Mouse (Mus musculus): ENCODE results near the gene Crebrf.

The Crebrf gene

DNA sequence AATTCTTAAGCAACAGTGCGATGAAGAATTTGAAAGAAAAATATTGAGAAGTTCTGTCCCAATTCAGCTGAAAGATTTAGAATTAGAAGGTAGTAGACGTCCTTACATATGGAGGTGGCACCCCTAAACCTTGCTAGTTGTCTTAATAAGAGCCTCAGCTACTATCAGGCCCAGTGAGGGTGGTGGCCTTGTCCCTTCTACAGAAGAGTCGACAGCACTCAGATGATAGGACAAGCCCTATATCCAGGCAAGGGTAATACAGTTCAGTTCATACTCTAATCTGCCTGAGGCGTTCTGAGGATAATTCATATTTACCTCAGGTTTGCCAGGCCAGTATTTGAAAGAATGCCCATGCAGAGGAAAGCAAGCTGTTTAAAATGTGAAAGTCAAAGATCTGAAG lies 62.6 kb downstream of the Crebrf start:
- DNase-seq (ENCODE audit: low read depth in 2 of 2, low spot score in 2 of 2) = no peak

DNA sequence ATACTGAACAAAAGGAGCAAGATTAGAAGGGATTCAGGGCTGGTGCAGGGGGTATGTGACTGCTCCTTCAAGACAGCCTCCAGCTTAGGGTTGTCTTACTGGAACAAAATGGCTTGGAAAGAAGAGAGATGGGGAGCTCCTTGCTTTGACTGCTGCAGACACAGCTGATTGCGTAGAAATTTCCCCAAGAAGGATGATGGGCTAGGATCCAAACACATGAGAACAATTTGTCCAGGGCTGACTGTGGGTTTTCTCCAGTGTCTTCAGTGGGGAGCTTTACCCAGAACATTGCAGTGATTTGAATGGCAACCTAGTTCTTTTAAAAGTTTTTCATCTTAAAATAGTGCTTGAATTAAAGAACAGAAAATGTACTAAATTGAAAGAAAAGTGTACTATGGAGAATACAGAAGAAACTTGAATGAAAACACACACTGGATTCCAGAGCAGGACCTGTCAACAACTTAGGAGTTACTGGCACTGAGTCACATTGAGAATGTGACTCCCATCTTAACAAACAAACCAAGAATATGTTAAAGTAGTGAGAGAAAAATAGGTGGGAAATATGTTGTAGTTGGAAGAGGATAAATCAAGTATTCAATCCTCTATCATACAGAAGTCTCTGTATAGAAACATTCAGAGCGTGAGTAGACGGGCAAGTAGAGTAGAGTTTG lies 63.1 kb downstream of the Crebrf start:
- no peak for DNase-seq (ENCODE audit: low read depth in 2 of 2, low spot score in 2 of 2)

DNA sequence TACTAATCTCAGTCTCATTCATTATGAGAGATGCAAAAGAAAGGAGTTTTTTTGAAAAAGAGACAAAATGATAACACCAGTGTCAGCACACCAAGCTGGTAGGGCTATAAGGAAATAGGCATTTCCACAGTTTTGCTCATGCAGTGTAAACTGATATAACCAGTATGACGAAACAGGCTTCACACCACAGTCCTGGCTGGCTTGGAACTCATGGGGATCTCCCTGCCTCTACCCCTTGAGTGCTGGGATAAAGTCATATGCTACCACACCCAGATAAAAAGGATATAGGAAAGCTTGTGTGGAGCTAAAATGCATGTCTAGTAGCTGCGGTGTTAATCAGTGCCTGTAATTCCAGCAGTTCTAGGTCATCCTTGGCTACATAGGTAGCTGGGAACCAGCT lies 64.0 kb downstream of the Crebrf start:
- no peak for DNase-seq (ENCODE audit: low read depth in 2 of 2, low spot score in 2 of 2)

DNA sequence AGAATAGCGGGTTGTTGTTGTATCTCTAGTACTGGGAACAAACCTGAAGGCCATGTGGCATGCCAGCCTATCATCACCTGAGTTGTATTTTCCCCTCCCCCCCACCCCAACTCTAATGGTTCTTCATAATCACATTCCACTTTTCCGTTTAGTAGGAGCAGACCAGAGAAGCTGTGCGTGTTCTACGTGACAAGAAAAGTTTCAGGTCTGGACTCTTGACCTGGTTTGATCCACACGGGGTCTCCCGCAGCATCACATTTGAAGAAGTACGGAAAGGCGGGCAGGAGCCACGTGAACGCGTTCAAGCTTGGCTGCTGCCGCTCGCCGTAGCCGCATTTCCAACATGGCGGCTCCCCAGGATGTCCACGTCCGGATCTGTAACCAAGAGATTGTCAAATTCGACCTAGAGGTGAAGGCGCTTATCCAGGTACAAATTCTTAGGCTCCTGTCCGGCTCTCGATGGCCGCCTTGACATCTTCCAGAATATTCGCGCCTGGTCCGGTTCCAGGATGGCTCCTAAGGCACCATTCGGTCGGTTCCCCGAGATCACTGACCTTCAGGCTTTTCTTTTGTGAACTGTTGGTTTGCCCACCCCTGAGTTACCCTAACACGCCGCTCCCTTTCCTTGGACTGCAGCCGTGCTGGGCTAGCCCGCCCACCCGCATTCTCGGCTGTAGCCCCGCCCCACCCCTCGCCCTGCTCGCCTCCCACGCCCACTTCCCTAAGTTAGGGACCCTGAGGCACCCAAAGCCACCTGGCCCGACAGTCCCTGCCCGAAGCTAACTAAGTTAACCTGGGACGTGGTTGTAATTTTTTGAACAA lies 65.5 kb downstream of the Crebrf start, which contains the start of gene Bnip1:
Gene Bnip1, plus strand, starts transcription at position 317 of the 822 bp plus-strand sequence.
- peak; percentile 55 to 70 for DNase-seq (ENCODE audit: low read depth in 2 of 2, low spot score in 2 of 2)

DNA sequence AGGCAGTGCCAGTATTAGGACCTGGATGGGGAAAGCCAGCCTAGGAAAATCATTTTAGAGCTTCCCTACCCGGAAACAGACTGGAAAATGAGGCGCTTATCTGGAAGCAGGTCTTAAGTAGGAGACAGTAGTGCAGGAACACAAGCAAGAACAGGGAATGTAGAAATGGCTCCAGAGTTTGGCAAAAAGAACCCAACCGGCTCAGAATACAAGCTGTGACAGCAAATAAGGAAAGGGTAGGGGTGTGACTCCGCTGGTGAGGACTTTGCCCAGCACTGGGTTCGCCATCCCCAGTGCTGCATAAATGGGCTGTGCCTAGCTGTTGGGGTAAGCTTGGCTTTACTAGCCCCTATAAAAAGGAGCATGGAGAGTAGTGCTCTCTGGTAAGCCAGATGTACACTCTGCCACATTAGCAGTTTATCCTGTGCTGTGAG lies 66.2 kb downstream of the Crebrf start:
- no peak for DNase-seq (ENCODE audit: low read depth in 2 of 2, low spot score in 2 of 2)

DNA sequence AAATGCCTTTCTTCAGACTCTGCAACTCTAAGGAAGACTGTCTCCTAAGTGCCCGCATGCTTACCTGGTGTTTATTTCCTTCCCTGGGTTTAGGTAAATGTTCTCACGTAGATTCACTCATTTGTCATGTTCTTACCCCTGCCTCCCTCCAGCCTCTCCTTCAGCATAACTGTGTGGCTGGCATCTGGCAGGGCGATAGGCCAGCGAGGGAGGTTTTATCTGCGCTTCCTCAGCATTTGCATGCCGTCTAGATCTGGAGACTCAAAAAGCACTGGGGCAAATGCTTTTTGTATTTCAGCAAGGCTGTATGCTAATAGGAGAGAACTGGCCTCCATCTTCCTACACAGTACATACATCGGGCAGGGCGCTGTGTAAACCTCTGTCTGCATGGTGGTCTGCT lies 69.1 kb downstream of the Crebrf start:
- no peak for DNase-seq (ENCODE audit: low read depth in 2 of 2, low spot score in 2 of 2)

DNA sequence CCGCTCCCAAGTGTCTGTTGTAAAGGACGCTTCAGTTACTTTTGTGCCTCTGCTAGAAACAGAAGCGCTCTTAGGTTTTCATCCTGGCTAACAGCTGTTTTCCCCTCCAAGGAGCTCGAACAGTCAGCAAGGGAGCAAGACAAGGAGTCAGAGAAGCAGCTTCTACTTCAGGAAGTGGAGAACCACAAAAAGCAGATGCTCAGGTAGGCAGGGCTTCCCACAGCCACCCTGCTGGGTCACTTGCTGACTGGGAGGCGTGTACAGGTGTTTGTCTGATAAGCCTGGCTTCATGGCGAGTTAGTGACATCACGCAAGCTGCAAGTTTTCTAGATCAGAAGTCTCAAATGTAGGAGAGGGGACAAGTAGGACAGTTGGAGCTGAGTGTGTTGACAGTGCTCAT lies 71.1 kb downstream of the Crebrf start:
- DNase-seq (ENCODE audit: low read depth in 2 of 2, low spot score in 2 of 2) = no peak

DNA sequence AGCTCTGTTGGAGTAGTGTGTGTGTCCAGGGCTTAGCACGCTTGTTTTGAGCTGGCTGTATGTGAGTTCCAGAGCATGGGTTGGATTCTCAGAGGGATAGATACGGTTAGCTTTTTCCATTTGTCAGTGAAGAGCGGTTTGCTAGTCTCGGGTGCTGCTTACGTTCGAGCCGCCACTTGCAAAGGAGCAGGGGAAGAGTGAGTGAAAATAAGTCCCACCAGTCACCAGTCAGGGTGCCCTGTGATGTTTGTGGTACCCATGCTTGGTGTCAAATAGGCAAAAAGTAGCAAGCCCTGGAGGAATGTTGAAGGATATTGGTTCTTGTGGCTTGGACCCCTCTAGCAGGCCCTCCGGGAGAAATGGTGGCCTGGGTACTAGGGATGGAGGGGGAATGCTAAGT lies 73.5 kb downstream of the Crebrf start:
- DNase-seq (ENCODE audit: low read depth in 2 of 2, low spot score in 2 of 2) = no peak

DNA sequence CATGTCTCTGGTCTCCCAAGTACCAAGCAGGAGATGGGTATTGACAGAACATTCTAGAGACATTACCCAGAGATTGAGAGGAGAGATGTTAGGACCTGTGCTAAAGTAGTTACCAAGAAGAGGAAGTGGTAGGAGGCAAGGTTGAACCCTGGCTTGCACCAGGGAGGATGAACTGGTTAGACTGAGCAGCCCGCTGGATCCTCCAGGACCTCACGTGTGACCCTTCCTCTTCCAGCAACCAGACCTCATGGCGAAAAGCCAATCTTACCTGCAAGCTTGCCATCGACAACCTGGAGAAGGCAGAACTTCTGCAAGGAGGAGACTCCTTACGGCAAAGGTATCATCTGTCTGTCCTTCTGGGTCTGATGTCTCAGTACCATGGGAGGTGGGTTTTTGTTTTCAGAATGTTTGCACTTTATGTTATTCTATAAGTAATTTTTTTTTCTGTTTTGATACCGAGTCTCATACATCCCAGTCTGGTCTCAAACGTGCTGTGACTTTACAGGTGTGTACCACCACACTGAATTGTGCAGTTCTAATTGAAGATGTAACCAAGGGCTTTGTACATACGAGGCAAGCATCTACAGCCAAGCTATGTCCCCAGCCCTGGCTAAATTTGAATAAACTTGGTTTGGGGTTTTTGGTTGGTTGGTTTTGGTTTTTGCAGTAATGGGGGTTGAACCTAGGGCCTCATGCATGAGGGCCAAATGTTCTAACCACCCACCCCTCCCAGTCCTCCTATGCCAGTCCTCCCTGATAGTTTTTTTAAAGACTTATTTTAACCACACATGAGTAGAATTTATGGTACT lies 74.2 kb downstream of the Crebrf start:
- DNase-seq (ENCODE audit: low read depth in 2 of 2, low spot score in 2 of 2) = no peak

DNA sequence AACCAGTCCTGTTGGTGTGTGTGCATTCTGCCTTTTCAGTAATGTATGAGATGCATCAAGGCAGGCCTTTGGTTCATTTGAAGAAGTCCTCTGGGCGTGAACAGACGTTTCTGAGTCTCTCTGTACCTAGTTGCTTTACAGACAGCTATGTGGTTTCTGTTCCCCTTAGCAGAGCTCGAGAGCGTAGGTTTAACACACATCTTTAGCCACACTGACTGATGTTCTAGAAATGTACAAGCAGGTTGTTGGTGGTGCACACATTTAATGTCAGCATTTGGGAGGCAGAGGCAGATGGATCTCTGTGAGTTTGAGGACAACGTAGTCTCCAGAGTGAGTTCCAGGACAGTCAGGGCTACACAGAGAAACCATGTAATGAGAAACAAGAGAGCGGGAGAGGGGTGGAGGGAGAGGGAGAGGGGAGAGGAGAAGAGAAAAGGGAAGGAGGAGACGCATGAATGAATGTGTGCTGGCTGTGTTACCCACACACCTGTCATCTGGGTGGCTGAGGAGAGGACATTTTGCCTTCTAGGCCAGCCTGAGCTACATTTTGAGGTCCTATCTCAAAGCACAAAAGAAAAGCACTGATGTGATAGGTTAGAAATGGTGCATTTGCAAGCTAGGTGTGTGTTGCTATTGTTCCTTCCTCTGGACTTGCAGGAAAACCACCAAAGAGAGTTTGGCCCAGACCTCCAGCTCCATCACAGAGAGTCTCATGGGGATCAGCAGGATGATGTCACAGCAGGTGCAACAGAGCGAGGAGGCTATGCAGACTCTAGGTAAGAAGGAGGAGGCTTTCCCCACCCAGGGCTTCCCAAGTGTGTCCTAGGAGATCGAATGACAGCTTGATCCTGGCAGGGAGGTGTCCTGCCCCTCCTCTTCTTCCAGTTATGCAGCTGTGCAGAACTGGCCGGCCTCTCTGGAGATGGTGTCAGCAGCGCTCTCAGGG lies 75.1 kb downstream of the Crebrf start:
- no peak for DNase-seq (ENCODE audit: low read depth in 2 of 2, low spot score in 2 of 2)

DNA sequence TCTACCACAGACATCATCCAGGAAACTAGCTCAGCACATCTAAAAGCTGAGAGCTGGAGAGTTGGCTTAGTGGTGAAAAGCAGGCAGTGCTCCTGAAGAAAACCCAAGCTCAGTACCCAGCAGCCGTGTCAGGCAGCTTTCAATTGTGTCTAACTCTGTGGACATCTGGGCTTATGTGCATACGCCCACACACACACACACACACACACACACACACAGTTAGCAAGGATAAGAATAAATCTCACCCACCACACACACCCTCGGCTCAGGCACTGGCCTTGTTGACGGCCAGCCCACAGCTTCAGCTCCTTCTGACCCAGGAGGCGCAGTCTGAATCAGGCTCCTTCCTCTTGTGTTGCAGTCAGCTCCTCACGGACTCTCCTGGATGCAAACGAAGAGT lies 76.1 kb downstream of the Crebrf start:
- DNase-seq (ENCODE audit: low read depth in 2 of 2, low spot score in 2 of 2) = no peak

DNA sequence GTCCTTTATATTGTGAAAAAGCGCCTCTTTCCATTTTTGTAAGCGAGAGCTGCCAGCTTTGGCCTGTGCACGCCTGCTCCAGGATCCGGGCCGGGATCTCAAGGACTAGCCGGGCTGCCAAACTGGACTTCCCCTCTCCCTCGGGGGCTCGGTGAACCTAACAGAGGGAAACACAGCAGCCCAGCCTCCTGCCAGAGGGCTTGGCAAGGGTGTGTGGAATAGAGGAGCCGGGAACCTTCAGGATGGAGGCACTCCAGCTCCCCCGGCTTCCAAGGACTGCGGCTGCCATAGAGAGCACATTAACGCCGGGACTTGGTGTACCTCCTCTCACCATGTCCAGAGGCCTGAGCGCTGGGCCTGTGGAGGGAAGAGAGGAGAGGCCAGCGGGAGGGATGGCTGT lies 76.6 kb downstream of the Crebrf start:
- no peak for DNase-seq (ENCODE audit: low read depth in 2 of 2, low spot score in 2 of 2)

DNA sequence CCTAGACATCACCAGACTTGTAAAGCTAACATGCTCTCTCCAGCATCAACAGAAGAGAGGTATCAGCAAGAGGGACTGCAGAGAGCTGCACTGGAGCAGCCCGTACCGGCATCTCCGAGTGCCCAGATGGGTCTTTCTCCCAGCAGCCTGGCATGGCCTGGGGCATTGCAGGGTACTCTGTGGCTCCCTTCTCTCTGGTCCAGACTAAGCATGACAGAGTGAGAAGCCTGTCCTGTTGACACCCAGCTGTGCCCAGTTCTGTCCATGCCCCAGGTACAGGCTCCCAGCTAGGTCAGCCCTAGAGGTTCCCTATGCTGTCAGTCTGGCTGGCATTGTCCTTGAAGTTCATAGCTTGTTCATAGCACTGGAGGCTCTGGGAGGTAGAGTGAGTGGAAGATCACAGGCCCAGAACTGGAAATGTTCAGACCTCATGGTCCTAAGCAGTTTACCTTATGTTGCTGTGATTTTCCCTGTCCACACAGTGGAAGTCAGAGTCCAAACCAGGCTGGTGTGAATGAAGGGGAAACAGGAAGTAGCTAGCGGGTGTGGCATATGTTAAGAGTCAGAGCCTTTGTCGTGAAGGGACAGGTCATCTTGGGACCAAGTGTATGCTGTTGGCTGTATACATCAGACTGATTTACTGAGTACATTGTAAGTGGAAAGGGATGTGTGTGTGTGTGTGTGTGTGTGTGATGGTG lies 77.8 kb downstream of the Crebrf start:
- no peak for DNase-seq (ENCODE audit: low read depth in 2 of 2, low spot score in 2 of 2)

DNA sequence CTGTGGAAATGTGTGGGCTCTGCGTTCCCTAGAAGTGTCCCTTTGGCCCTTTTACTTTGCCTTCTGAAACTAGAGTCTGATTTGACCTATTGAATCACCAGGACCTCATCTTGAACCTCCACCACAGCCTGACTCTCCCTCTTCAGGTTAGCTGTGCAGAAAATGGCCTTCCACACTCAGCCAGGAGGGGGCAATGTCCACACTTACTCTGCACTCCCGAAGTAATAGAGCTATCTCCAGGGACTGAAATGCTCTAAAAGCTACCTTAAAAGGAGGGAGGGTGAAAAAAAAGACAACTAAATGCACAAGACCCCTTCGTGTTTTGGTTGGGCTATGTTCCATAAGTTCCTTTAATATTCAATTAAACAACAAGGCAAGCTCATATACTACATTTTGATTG lies 79.3 kb downstream of the Crebrf start:
- peak in 1 of 2 experiments; percentile 43 for DNase-seq (ENCODE audit: low read depth in 2 of 2, low spot score in 2 of 2)

DNA sequence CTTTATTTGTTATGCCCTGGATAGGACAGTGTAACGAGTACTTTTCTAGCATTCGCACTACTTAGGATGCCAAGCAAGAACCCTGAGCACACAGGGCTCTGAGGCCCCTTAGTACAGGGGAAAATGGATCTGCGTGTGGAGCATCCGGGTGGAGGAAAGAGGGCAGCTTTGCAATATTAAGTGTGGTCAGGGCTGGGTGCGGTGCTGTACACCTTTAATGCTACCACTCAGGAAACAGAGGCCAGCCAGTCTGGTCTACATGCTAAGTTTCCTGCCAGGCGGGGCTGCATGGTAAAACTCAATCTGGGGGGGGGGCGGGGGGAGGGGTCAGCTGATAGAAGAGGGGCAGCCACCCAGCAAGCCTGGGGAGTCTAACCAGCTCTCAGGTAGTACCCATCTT lies 79.9 kb downstream of the Crebrf start:
- no peak for DNase-seq (ENCODE audit: low read depth in 2 of 2, low spot score in 2 of 2)

DNA sequence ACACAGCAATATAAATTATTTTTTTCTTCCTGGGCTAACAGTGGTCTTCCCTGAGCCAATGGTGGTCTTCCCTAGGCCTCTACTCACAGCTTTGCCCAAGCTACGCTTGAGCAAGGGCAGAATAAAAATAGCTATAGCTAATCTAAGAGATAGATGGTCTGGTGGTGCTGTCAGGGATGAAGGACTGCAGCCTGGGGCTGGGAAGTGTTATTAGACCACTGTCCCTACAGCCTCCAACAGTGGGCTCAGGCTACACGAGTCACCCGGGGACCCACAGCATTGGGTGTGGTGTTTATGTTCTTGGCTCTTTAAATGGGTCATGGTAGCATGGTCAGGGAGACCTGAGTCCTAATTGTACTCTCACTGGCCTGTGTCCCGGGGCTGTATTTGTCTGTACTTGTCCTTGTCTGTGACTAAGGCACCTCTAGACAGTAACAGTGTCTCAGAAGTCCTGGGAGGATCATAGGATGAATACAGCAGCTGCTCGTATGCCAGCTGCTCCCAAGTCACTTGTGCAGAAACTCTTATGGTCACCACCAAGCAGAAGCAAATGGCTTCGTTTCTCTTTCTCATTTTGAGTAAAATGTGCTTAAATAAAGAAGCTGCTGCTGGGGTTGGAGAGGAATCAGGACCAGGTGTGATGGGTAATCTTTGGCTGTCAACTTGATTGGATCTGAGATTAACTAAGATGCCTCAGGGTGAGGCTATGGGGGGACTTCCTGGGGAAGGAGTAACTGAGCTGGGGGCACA lies 82.1 kb downstream of the Crebrf start:
- DNase-seq (ENCODE audit: low read depth in 2 of 2, low spot score in 2 of 2) = no peak

DNA sequence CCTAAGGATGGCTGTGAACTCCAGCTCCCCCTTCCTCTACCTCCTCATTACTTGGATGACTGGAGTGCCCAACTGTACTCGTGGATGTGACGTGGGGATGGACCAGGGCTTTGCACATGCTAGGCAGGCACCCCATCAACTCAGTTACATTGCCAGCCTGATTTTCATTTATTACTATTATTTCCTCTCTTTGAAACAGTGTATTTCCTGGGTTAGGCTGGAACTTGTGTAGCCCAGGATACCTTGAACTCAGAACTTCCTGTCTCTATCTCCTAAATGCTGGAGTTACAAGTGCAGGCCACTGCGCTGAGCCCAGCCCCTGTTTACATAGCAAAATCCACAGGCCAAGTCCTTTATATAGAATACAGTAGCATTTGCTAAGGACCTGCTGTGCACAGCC lies 87.4 kb downstream of the Crebrf start:
- DNase-seq (ENCODE audit: low read depth in 2 of 2, low spot score in 2 of 2) = no peak

DNA sequence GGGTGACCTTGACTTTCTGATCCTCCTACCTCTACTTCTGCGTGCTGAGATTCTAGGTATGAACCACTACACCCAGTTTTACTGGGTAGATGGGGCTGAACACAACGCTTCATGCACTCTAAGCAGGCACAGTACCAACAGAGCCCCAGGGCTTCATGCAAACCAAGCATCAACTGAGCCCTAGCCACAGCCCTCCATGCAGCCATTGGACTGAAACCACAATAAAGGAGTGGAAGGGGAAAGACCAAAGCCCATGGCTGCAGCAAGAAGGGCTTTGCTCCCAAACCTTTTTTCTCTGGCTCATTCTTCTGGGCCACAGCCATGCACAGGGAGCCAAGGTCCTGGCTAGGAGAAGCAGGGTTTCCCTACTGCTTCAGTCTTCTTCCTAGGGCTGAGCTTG lies 97.2 kb downstream of the Crebrf start:
- DNase-seq (ENCODE audit: low read depth in 2 of 2, low spot score in 2 of 2) = no peak

DNA sequence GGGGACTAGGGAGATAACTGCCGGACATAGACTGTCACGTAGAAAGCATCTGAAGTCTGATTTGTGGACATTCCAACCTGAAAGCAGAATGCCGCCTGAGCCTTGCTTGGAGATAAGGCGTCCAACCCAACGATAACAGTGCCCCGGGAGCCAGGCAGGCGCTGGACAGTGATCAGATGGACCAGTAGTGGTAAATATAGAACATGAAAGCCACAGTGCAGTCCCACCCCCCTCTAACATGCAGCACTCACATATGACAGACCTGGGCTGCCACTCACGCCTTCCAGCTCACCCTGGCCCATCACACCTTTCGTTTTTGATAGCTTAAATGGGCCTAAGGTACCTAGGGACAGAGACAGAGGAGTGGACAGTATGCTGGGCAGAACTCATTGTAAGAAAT lies 98.0 kb downstream of the Crebrf start:
- no peak for DNase-seq (ENCODE audit: low read depth in 2 of 2, low spot score in 2 of 2)
